Mouse (Mus musculus) myocyte (in vitro differentiated cells): ENCODE measurements around the gene Ccdc51.

Source experiments
- CEBPB ChIP-seq: IDR thresholded peaks from 2 replicates; pipeline ENCODE4 v1.6.1; 2011; ENCODE audit warnings: mild to moderate bottlenecking, moderate library complexity; ENCODE audit not compliant: poor library complexity, insufficient read depth, severe bottlenecking
- E2F4 ChIP-seq: IDR thresholded peaks from one replicate; pipeline ENCODE4 v1.6.1; 2011; ENCODE audit warnings: mild to moderate bottlenecking, control low read depth, moderate library complexity; ENCODE audit not compliant: insufficient read depth
- MAX ChIP-seq: IDR thresholded peaks from one replicate; pipeline ENCODE4 v1.6.1; 2011; ENCODE audit warnings: low read depth, mild to moderate bottlenecking, control low read depth
- MYOD1 ChIP-seq, 3 experiments: IDR thresholded peaks; one replicate each; pipeline ENCODE4 v1.6.1; 2011; ENCODE audit warnings: control low read depth in 2 of 3, low read depth in 2 of 3, mild to moderate bottlenecking in 2 of 3, moderate library complexity in 1 of 3; ENCODE audit not compliant: insufficient read length in 2 of 3, control insufficient read depth in 1 of 3
- MYOG ChIP-seq, 3 experiments: IDR thresholded peaks; one replicate each; pipeline ENCODE4 v1.6.1; 2011; ENCODE audit warnings: control low read depth in 2 of 3, low read depth in 2 of 3, mild to moderate bottlenecking in 2 of 3; ENCODE audit not compliant: insufficient read length in 2 of 3, control insufficient read depth in 1 of 3, insufficient read depth in 1 of 3
- POLR2A ChIP-seq: IDR thresholded peaks from one replicate; pipeline ENCODE4 v1.6.1; 2011; ENCODE audit warnings: low read depth, mild to moderate bottlenecking, control low read depth, moderate library complexity; ENCODE audit not compliant: insufficient read length
- POLR2AphosphoS2 ChIP-seq: IDR thresholded peaks from one replicate; pipeline ENCODE4 v1.6.1; 2011; ENCODE audit warnings: low read depth, control low read depth; ENCODE audit not compliant: insufficient read length
- SRF ChIP-seq: IDR thresholded peaks from one replicate; pipeline ENCODE4 v1.6.1; 2011; ENCODE audit warnings: low read depth; ENCODE audit not compliant: control insufficient read depth, insufficient read length
- TCF12 ChIP-seq: IDR thresholded peaks from one replicate; pipeline ENCODE4 v1.6.1; 2011; ENCODE audit warnings: mild to moderate bottlenecking, control low read depth; ENCODE audit not compliant: poor library complexity, insufficient read depth, severe bottlenecking
- TCF3 ChIP-seq: IDR thresholded peaks from one replicate; pipeline ENCODE4 v1.6.1; 2011; ENCODE audit warnings: low read depth, control low read depth; ENCODE audit not compliant: insufficient read length

GRCm38 (mm10) chr9:109052490-109053260 lies 29.6 kb upstream of the Ccdc51 start:
- TF ChIP-seq POLR2A (no peak), MYOD1 (IDR thresholded peaks at IDR 0.05; ENCODE audit: control insufficient read depth in 1 of 3, insufficient read length in 2 of 3, low read depth in 2 of 3) (no peak), CEBPB (no peak), SRF (no peak), MAX (no peak), POLR2AphosphoS2 (no peak), E2F4 (no peak), TCF12 (no peak), MYOG (IDR thresholded peaks at IDR 0.05; ENCODE audit: control insufficient read depth in 1 of 3, insufficient read depth in 1 of 3, insufficient read length in 2 of 3, low read depth in 2 of 3) (no peak), TCF3 (no peak)
